Mouse (Mus musculus) testis, adult 2 months (tissue): ENCODE measurements around the gene Jazf1. TPM values are rescaled to one million over a fixed set of nuclear protein-coding genes. Genes with fewer than 3 reads are reported as not detected.

Source experiments
- H3K27ac ChIP-seq: fragments of 200-500 bp; 2 replicates; pipeline ENCODE4 v1.5.1; 2012; ENCODE audit warnings: low read depth, low read length; ENCODE audit not compliant: control insufficient read depth, insufficient read depth
- H3K27me3 ChIP-seq: fragments of 200-500 bp; 2 replicates; pipeline ENCODE4 v1.6.1; 2012; ENCODE audit warnings: mild to moderate bottlenecking, low read length, moderate library complexity; ENCODE audit not compliant: control insufficient read depth, insufficient read depth
- H3K36me3 ChIP-seq: fragments of 200-500 bp; 2 replicates; pipeline ENCODE4 v1.6.1; 2012; ENCODE audit warnings: mild to moderate bottlenecking, low read length; ENCODE audit not compliant: control insufficient read depth, insufficient read depth
- H3K4me1 ChIP-seq: fragments of 200-500 bp; 2 replicates; pipeline ENCODE4 v1.6.1; 2012; ENCODE audit warnings: low read length; ENCODE audit not compliant: control insufficient read depth, insufficient read depth
- H3K4me3 ChIP-seq: fragments of 200-500 bp; 2 replicates; pipeline ENCODE4 v1.5.1; 2012; ENCODE audit warnings: low read depth, mild to moderate bottlenecking, low read length, moderate library complexity, mixed read lengths; ENCODE audit not compliant: control insufficient read depth
- CTCF ChIP-seq: fragments of 200-500 bp; IDR thresholded peaks from 2 replicates; pipeline ENCODE4 v1.5.1; 2012; ENCODE audit warnings: low read depth, mild to moderate bottlenecking, inconsistent platforms, low read length, moderate library complexity; ENCODE audit not compliant: control insufficient read depth, insufficient read depth, insufficient replicate concordance
- POLR2A ChIP-seq: fragments of 200-500 bp; IDR thresholded peaks from 2 replicates; pipeline ENCODE4 v1.6.1; 2012; ENCODE audit warnings: low read depth, mild to moderate bottlenecking, inconsistent platforms, low read length, moderate library complexity; ENCODE audit not compliant: control insufficient read depth
- polyA plus RNA-seq: library from polyadenylated mRNA; depleted of rRNA; stranded (reverse); fragments of >200 nt; gene quantifications from 2 replicates; pipeline ENCODE4 v1.2.3, GENCODE M21; 2012

The Jazf1 gene
- polyA plus RNA-seq, 1 experiment = 51.8 TPM

DNA sequence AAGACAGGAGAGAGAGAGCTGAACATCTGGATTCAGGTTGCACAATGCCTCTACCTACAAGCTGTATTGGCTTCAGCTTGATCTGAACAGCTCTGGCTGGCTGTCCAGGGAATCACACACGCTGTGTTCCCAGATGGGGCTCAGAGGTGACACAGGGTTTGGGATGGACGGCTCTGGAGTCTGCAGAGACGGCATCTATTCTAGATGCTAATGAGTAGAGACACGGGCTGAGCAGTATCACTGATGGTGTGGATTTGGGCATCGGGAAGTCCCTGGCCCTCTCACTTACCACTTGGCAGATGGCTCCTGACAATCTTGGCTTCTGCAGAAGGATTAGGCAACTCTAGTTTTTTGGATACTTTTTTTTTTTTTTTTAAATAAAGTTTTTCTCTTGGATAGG lies 161.6 kb downstream of the Jazf1 start:
- Histone ChIP-seq H3K4me1 (no peaks in the 10 kb centered on the region), H3K27ac (no peak overlapping the region), H3K36me3 (no peaks in the 10 kb centered on the region), H3K4me3 (no peak overlapping the region), H3K27me3 (no peaks in the 10 kb centered on the region)
- TF ChIP-seq POLR2A (no peak), CTCF (no peak)

DNA sequence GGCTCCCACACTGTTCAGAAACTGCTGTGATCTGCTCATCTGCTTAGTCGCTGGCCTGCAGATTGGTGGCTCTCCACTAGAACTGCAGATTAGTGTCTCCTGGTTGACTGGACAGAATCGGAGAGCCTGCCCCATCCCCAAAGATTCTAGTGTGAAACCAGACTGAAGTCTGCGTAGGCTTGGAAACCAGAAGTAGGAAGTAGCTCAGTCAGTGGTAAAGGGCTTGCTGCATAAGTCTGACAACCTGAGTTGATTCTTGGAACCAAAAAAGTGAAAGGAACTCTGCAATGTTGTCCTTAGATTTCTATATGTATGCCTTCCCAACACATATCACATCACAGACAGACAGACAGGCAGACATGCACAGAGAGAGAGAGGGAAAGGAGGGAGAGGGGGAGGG lies 163.3 kb downstream of the Jazf1 start:
- Histone ChIP-seq H3K27me3 (no peaks in the 10 kb centered on the region), H3K4me3 (no peak overlapping the region), H3K36me3 (no peaks in the 10 kb centered on the region), H3K27ac (no peak overlapping the region), H3K4me1 (no peaks in the 10 kb centered on the region)
- TF ChIP-seq POLR2A = no peak
- TF ChIP-seq CTCF = no peak

DNA sequence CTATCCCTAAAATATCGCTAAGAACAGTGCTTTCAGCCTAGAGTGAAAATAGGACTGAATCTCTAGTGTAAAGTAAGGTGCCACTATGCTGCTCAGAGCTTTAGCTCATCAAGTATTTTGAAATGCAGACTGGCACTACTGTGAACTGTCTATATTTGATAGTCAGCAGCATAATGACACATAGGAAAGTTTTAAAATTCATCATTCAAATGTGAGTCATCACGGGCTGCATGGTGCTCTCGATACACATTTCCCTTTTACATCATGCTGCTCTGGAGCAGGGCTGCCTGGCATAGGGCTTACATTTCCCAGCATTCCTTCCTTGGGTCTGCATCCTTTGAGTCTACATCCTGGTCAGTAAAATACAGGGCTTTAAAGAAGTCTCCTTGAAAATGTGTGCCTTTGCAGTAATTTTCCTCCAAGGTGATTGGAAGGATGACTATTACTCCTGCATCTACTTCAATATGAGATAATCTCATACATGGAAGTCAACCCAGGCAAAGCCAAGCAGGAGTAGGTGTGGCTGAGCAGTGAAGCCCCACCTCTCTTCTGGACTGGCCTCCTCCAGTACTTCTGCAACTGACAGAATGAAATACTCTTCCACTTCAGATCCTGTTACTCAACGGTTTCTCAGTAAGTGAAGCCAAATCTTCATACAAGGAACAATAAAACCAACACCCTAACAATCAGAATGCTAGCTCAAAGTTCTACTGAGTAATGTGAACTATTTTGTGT lies 165.0 kb downstream of the Jazf1 start:
- no peaks in the 10 kb centered on the region for H3K36me3 ChIP-seq
- TF ChIP-seq CTCF = no peak
- TF ChIP-seq POLR2A = no peak
- H3K27ac ChIP-seq = no peak overlapping the region
- H3K27me3 ChIP-seq = no peaks in the 10 kb centered on the region
- H3K4me3 ChIP-seq = no peak overlapping the region
- no peaks in the 10 kb centered on the region for H3K4me1 ChIP-seq

DNA sequence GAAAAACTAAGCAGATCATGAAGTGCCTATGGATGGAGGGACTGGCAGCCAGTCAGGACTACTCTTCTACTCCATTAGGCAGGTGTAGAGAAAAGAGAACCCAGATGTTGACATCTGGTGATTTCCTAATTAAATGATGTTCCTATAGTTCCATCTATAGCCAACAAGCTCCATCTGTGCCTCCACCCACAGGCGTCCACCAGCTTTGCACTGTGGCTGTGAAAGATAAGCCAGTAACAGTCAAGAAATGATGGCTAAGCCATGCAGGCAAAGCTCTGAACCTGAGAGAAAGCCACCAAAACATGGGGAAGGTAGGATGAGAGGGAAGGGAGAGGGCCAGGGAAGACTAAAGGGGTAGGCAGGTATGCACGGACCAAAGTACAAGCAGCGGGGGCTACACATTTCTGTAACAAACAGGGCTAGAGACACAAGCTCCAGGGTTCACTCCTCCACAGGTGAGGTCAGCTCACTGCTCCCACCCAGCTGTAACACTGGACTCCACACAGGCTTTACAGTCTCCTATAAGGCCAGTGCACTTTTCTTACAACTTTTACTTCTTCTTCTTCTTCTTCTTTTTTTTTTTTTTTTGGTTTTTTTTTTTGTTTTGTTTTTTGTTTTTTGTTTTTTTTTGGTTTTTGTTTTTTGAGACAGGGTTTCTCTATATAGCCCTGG lies 168.7 kb downstream of the Jazf1 start:
- no peak overlapping the region for H3K4me3 ChIP-seq
- no peaks in the 10 kb centered on the region for H3K27me3 ChIP-seq
- no peak overlapping the region for H3K27ac ChIP-seq
- no peaks in the 10 kb centered on the region for H3K4me1 ChIP-seq
- no peak for TF ChIP-seq POLR2A
- no peak for TF ChIP-seq CTCF
- no peaks in the 10 kb centered on the region for H3K36me3 ChIP-seq

DNA sequence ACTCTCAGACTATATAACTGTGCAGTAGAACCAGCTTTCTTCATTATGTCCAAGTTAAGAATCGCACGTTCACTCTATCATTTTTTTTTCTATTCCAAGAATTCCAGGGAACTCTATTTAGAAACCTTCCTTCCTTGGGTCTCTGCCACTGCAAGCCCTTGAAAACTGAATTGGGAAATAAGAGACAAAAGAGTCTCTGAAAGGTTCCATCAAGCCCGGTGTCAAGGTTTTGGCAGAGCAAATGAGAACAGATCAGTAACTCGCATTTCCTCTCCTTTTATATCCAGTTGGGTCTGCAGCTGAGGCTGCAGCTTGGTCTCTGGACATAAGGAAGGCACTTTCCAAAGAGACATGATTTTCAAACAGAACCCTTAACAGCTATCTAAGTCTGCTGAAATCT lies 173.4 kb downstream of the Jazf1 start:
- no peak overlapping the region for H3K4me3 ChIP-seq
- no peak overlapping the region for H3K27ac ChIP-seq
- TF ChIP-seq POLR2A (no peak), CTCF (no peak)
- H3K27me3 ChIP-seq = no peaks in the 10 kb centered on the region
- no peaks in the 10 kb centered on the region for H3K4me1 ChIP-seq
- H3K36me3 ChIP-seq = no peaks in the 10 kb centered on the region

DNA sequence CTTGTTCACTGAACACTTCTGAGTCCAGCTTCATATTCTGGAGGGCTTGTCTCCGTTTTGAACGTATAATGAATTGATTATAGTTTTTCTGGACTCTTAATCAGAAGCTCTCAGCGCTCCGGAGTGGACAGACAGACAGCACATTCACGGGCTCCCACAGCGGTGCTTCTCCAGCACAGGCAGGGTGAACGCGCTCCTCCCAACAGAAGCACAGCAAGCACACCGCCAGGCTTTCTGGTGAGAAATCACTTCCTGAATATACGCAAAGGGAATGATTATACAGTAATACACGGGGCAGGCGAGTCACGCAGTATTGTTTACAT lies 174.0 kb downstream of the Jazf1 start:
- H3K27me3 ChIP-seq = no peaks in the 10 kb centered on the region
- H3K36me3 ChIP-seq = no peaks in the 10 kb centered on the region
- H3K4me1 ChIP-seq = no peaks in the 10 kb centered on the region
- TF ChIP-seq POLR2A = no peak
- TF ChIP-seq CTCF = no peak
- no peak overlapping the region for H3K4me3 ChIP-seq
- no peak overlapping the region for H3K27ac ChIP-seq

DNA sequence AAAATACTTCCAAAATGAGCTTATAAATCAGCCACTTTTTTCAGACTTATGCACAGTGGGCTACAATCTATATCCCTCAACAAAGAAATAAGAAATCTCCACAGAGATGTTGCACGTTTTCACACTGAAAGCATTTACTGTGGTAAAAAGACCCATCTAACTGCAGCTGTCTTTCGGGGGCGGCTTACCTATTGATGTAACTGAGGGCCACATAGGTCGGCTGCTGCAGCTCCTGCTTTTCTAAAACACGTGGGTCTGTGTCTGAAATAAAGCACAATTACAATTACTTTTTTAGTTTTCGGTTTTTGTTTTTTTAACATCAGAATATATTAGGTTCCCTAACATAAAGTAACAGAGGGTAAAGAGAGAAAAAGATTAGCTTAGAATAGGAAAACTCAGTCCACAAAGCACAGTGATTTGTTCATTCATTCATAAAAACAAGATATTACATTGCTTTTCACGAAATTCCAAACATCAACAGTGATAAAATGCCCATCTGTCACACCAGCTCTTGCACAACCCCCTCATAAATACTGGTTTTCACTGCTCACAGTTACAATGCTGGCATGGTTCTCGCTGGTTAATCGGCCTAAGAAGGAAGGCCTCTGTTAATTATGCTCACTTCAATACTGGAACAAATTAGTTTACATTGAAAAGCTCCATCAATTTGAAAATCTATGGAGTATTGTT lies 174.5 kb downstream of the Jazf1 start:
- H3K27ac ChIP-seq = no peak overlapping the region
- TF ChIP-seq POLR2A = no peak

More for the DNA sequence above, 174.5 kb downstream of the Jazf1 start:
- Histone ChIP-seq H3K4me3 (no peak overlapping the region), H3K36me3 (no peaks in the 10 kb centered on the region), H3K4me1 (no peaks in the 10 kb centered on the region), H3K27me3 (no peaks in the 10 kb centered on the region)
